Mouse (Mus musculus) hindbrain, embryonic 10.5 days (tissue): ENCODE data around the gene Bcl7b. TPM values are rescaled to one million over a fixed set of nuclear protein-coding genes. Genes with fewer than 3 reads are reported as not detected.
A peak's percentile ranks its signal among the peaks of the same experiment; 100 is the strongest.

Source experiments
- DNase-seq: peaks from one replicate; pipeline ENCODE4 v3.0.0-alpha.2; 2017; ENCODE audit warnings: low spot score
- H3K27ac ChIP-seq: fragments of 300-500 bp; sonication (generic); 2 replicates; pipeline ENCODE4 v1.5.1; 2016; ENCODE audit warnings: mild to moderate bottlenecking, moderate library complexity
- H3K27me3 ChIP-seq: fragments of 300-500 bp; sonication (generic); 2 replicates; pipeline ENCODE4 v1.6.1; 2016; ENCODE audit warnings: mild to moderate bottlenecking; ENCODE audit not compliant: poor library complexity, insufficient read depth, severe bottlenecking
- H3K36me3 ChIP-seq: fragments of 300-500 bp; sonication (generic); 2 replicates; pipeline ENCODE4 v1.6.1; 2016; ENCODE audit warnings: mild to moderate bottlenecking, moderate library complexity
- H3K4me1 ChIP-seq: fragments of 300-500 bp; sonication (generic); replicated peaks from 2 replicates; pipeline ENCODE4 v1.6.1; 2016; ENCODE audit warnings: mild to moderate bottlenecking
- H3K4me3 ChIP-seq: fragments of 300-500 bp; sonication (generic); 2 replicates; pipeline ENCODE4 v1.5.1; 2016; ENCODE audit warnings: mild to moderate bottlenecking, moderate library complexity
- H3K9me3 ChIP-seq: fragments of 300-500 bp; sonication (generic); 2 replicates; pipeline ENCODE4 v1.6.1; 2016; ENCODE audit warnings: mild to moderate bottlenecking, moderate library complexity
- WGBS: fragments of 180-500 bp; shearing (Covaris S2); methylation state at CpG from one replicate; pipeline ENCODE4 v1.1.7; 2016; 5-methylcytosine and 5-hydroxymethylcytosine counted together
- polyA plus RNA-seq: library from polyadenylated mRNA; unstranded; fragments of >200 nt; fragmentation: Nextera tagmentation; extraction: Ambion mirVana; gene quantifications from 2 replicates; pipeline ENCODE4 v1.2.1, GENCODE M21; 2016

Bcl7b gene
- polyA plus RNA-seq, 1 experiment from 2014 or later, result 45.7 TPM

- WGBS, result under 1% methylated on average over 63 of the region's 63 CpGs
- H3K4me1 ChIP-seq, result peaks cover 20% of the 10 kb centered on the region
- H3K27me3 ChIP-seq, result no peaks in the 10 kb centered on the region
- no peaks in the 10 kb centered on the region for H3K9me3 ChIP-seq
- peaks cover 27% of the 10 kb centered on the region for H3K36me3 ChIP-seq
- H3K27ac ChIP-seq, result peak within 1 kb of the TSS; percentile 92
- H3K4me3 ChIP-seq, result peak within 1 kb of the TSS; percentile 80
- DNase-seq, result peak; percentile 99
These were observed 18.8 kb upstream of the Bcl7b start, which contains the start of gene Tbl2 for GRCm38 (mm10) chr5:135149053-135149819. TSS of gene Tbl2 (plus strand) at chr5:135149657.

GRCm38 (mm10) chr5:135149820-135150178, 18.3 kb upstream of the Bcl7b start:
- Histone ChIP-seq H3K27me3 (no peaks in the 10 kb centered on the region), H3K36me3 (peaks cover 33% of the 10 kb centered on the region), H3K4me1 (peaks cover 20% of the 10 kb centered on the region), H3K27ac (peak overlapping the region; percentile 92), H3K4me3 (peak overlapping the region; percentile 80), H3K9me3 (no peaks in the 10 kb centered on the region)
- no peak for DNase-seq
- WGBS, result under 1% methylated on average over 23 of the region's 23 CpGs

DNA sequence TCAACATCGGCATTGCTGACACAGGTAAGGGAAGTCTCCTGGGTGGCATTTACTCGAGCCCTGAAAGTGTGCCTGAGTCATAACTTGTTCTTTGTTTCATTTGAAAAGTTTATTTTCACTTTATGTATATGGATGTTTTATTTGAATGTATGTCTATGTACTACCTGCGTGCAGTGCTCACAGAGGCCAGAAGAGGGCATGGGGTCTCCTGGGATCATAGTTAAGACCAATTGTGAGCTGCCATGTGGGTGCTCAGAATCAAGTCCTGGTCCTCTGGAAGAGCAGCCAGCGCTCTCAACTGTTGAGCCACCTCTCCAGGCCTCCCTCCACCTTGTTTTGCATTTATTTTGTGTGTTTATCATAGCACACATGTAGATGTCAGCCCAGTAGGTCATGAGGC, 11.6 kb upstream of the Bcl7b start:
- WGBS, result 97% methylated on average over 4 of the region's 4 CpGs
- H3K27ac ChIP-seq, result no peak overlapping the region
- no peak overlapping the region for H3K4me3 ChIP-seq
- H3K9me3 ChIP-seq, result no peaks in the 10 kb centered on the region
- peaks cover 98% of the 10 kb centered on the region for H3K36me3 ChIP-seq
- DNase-seq, result no peak
- H3K4me1 ChIP-seq, result no peaks in the 10 kb centered on the region
- no peaks in the 10 kb centered on the region for H3K27me3 ChIP-seq

DNA sequence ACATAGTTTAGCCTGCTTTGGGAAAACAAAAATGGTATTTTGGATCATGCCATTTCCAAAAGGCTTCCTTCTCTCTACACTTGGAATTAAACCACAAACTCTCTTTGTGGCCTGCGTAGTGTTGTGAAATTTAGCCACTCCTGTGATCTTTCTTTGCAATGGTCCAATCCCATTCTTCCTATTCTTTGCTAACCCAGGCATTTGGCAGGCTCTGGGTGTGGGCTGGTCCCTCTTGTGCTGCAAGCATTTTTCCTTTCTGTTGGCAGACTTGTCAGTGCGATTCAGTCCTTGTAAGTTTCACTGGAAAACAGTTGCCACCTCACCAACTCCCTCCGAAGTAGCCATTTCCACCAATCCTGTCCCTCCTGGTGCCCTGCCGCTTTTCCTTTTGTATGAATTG, 6.9 kb upstream of the Bcl7b start:
- H3K9me3 ChIP-seq, result no peaks in the 10 kb centered on the region
- H3K4me1 ChIP-seq, result no peaks in the 10 kb centered on the region
- no peaks in the 10 kb centered on the region for H3K27me3 ChIP-seq
- H3K4me3 ChIP-seq, result no peak overlapping the region
- peaks cover 79% of the 10 kb centered on the region for H3K36me3 ChIP-seq
- H3K27ac ChIP-seq, result no peak overlapping the region
- WGBS, result 98% methylated on average over 4 of the region's 4 CpGs
- no peak for DNase-seq

DNA sequence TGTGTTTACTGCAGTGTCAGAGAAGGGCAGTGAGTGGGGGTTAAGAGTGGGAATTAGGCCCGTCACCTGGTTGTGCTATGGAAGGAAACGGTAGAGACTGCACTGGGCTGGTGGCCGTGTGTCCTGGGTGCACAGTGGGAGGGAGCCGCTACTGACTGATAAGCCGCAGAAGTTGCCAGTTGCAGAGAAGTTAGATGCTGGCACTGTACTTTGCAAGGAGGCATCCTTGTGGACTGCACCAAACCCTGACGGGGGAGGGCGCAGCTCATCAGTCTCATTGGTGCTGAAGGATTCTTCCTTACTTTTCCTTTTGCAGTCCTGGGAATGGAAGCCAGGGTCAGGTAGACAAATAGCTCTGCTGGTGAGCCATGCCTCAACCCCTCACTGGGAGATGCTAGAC, 6.4 kb upstream of the Bcl7b start:
- peaks cover 74% of the 10 kb centered on the region for H3K36me3 ChIP-seq

DNA sequence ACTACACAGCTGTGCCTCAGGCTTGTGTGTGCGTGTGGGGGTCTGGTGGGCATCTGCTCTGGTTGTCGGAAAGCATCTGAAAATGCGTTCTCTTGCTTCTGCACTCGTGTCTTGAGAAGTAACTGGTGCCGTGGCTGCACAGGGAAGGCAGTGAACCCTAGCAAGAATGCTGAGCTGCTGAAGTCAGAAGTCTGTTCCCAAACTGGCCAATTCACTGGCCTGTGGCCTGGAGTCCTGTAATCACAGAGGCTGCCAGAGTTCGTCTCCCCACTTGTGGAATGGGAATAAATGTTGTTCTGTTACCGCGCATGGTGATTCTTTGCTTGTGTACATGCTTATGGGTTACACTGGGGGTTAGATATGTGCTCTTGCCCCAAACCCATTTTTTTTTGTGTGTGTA, 5.7 kb upstream of the Bcl7b start:
- peaks cover 67% of the 10 kb centered on the region for H3K36me3 ChIP-seq
- 94% methylated on average over 8 of the region's 8 CpGs for WGBS
- no peak for DNase-seq
- H3K27me3 ChIP-seq, result no peaks in the 10 kb centered on the region
- H3K9me3 ChIP-seq, result no peaks in the 10 kb centered on the region
- H3K4me1 ChIP-seq, result no peaks in the 10 kb centered on the region
- no peak overlapping the region for H3K27ac ChIP-seq
- no peak overlapping the region for H3K4me3 ChIP-seq

More for the DNA sequence above, 6.4 kb upstream of the Bcl7b start:
- 86% methylated on average over 7 of the region's 7 CpGs for WGBS
- no peak overlapping the region for H3K4me3 ChIP-seq
- no peaks in the 10 kb centered on the region for H3K4me1 ChIP-seq
- DNase-seq, result no peak
- H3K27me3 ChIP-seq, result no peaks in the 10 kb centered on the region
- H3K27ac ChIP-seq, result no peak overlapping the region
- no peaks in the 10 kb centered on the region for H3K9me3 ChIP-seq

GRCm38 (mm10) chr5:135162821-135163220, 5.3 kb upstream of the Bcl7b start:
- Histone ChIP-seq H3K4me1 (peaks cover under 1% of the 10 kb centered on the region), H3K27ac (no peak overlapping the region), H3K9me3 (no peaks in the 10 kb centered on the region), H3K27me3 (no peaks in the 10 kb centered on the region), H3K4me3 (no peak overlapping the region), H3K36me3 (peaks cover 63% of the 10 kb centered on the region)
- WGBS, result 92% methylated on average over 6 of the region's 6 CpGs
- no peak for DNase-seq

- DNase-seq, result no peak
- no peak overlapping the region for H3K27ac ChIP-seq
- WGBS, result 89% methylated on average over 4 of the region's 4 CpGs
These were observed 1.2 kb upstream of the Bcl7b start for GRCm38 (mm10) chr5:135166909-135167308.

GRCm38 (mm10) chr5:135167469-135167868, 614 bp upstream of the Bcl7b start:
- DNase-seq, result no peak
- WGBS, result 97% methylated on average over 4 of the region's 4 CpGs
- H3K36me3 ChIP-seq, result peaks cover 38% of the 10 kb centered on the region
- H3K27ac ChIP-seq, result no peak overlapping the region
- peaks cover 22% of the 10 kb centered on the region for H3K4me1 ChIP-seq
- no peaks in the 10 kb centered on the region for H3K9me3 ChIP-seq
- H3K27me3 ChIP-seq, result no peaks in the 10 kb centered on the region
- H3K4me3 ChIP-seq, result peak overlapping the region; percentile 81; the same call in 1 of the 2 replicates

More at GRCm38 (mm10) chr5:135166909-135167308, 1.2 kb upstream of the Bcl7b start:
- H3K4me1 ChIP-seq, result peaks cover 22% of the 10 kb centered on the region
- no peaks in the 10 kb centered on the region for H3K9me3 ChIP-seq
- no peak overlapping the region for H3K4me3 ChIP-seq
- H3K27me3 ChIP-seq, result no peaks in the 10 kb centered on the region
- H3K36me3 ChIP-seq, result peaks cover 38% of the 10 kb centered on the region

GRCm38 (mm10) chr5:135169479-135169878, 1.4 kb downstream of the Bcl7b start:
- peak overlapping the region; percentile 81 for H3K4me3 ChIP-seq
- H3K36me3 ChIP-seq, result peaks cover 41% of the 10 kb centered on the region
- H3K27me3 ChIP-seq, result no peaks in the 10 kb centered on the region
- H3K9me3 ChIP-seq, result no peaks in the 10 kb centered on the region
- peak overlapping the region; percentile 99 for H3K27ac ChIP-seq
- DNase-seq, result no peak
- 95% methylated on average over 5 of the region's 5 CpGs for WGBS
- peaks cover 22% of the 10 kb centered on the region for H3K4me1 ChIP-seq

GRCm38 (mm10) chr5:135171688-135172220, 3.7 kb downstream of the Bcl7b start:
- WGBS, result 91% methylated on average over 6 of the region's 6 CpGs
- H3K36me3 ChIP-seq, result peaks cover 63% of the 10 kb centered on the region

GRCm38 (mm10) chr5:135172986-135173385, 4.9 kb downstream of the Bcl7b start:
- Histone ChIP-seq H3K36me3 (peaks cover 75% of the 10 kb centered on the region), H3K9me3 (no peaks in the 10 kb centered on the region), H3K27me3 (no peaks in the 10 kb centered on the region), H3K4me1 (peaks cover 19% of the 10 kb centered on the region), H3K27ac (no peak overlapping the region), H3K4me3 (no peak overlapping the region)
- WGBS, result 94% methylated on average over 5 of the region's 5 CpGs
- no peak for DNase-seq

More at GRCm38 (mm10) chr5:135171688-135172220, 3.7 kb downstream of the Bcl7b start:
- H3K9me3 ChIP-seq, result no peaks in the 10 kb centered on the region
- no peak overlapping the region for H3K27ac ChIP-seq
- H3K4me1 ChIP-seq, result peaks cover 22% of the 10 kb centered on the region
- no peaks in the 10 kb centered on the region for H3K27me3 ChIP-seq
- H3K4me3 ChIP-seq, result no peak overlapping the region
- no peak for DNase-seq

DNA sequence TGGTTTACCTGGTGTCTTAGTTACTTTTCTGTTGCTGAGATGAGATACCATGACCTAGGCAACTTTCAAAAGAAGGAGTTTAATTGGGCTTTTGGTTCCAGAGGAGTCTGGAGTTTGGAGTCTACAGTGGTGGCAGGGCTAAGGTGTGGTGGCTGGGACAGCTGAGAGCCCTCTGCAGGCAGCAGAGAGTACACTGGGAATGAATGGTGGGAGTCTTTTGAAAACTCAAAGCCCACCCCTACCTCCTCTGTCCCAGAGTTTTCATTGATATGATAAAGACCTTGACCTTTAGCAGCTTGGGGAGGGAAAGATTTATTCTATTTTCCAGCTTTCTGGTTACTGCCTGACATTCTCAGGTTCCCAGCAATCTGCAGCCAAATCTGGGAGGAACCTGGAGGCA, 7.0 kb downstream of the Bcl7b start:
- Histone ChIP-seq H3K4me1 (peaks cover 4% of the 10 kb centered on the region; the same call in 1 of the 2 replicates), H3K27me3 (no peaks in the 10 kb centered on the region), H3K9me3 (no peaks in the 10 kb centered on the region), H3K4me3 (no peak overlapping the region), H3K27ac (no peak overlapping the region), H3K36me3 (peaks cover 95% of the 10 kb centered on the region)
- DNase-seq, result no peak
